Mouse (Mus musculus): ENCODE measurements around the gene Rab35.

GRCm38 (mm10) chr5:115630291-115630690 lies 1.4 kb upstream of the Rab35 start:
- no peak for TF ChIP-seq CTCF (IDR thresholded peaks at IDR 0.05; ENCODE audit: borderline replicate concordance, insufficient read depth, low read depth, low read length)
- TF ChIP-seq POLR2A (IDR thresholded peaks at IDR 0.05; ENCODE audit: borderline replicate concordance, insufficient read depth, low read length): no peak

Data from cerebellum, adult 2 months (tissue).